Mouse (Mus musculus) kidney, embryonic 15.5 days (tissue): ENCODE data around the gene Swap70. TPM values are rescaled to one million over a fixed set of nuclear protein-coding genes. Genes with fewer than 3 reads are reported as not detected.

Source experiments
- ATAC-seq: fragments of 200-750 bp; cut with Nextera tagmentation; replicated peaks from 2 replicates; pipeline ENCODE4 v1.8.0; 2017; ENCODE audit warnings: moderate TSS enrichment; ENCODE audit not compliant: low FRiP score
- H3K27ac ChIP-seq: fragments of 300-500 bp; sonication (generic); 2 replicates; pipeline ENCODE4 v1.5.1; 2015; ENCODE audit warnings: mild to moderate bottlenecking, inconsistent platforms
- H3K27me3 ChIP-seq: fragments of 300-500 bp; sonication (generic); 2 replicates; pipeline ENCODE4 v1.6.1; 2015; ENCODE audit warnings: inconsistent platforms
- H3K36me3 ChIP-seq: fragments of 300-500 bp; sonication (generic); 2 replicates; pipeline ENCODE4 v1.6.1; 2015; ENCODE audit warnings: inconsistent platforms
- H3K4me1 ChIP-seq: fragments of 300-500 bp; sonication (generic); 2 replicates; pipeline ENCODE4 v1.6.1; 2015; ENCODE audit warnings: inconsistent platforms
- H3K4me2 ChIP-seq: fragments of 300-500 bp; sonication (generic); 2 replicates; pipeline ENCODE4 v1.6.1; 2015; ENCODE audit warnings: moderate library complexity, mild to moderate bottlenecking, inconsistent platforms
- H3K4me3 ChIP-seq: fragments of 300-500 bp; sonication (generic); replicated peaks from 2 replicates; pipeline ENCODE4 v1.5.1; 2015; ENCODE audit warnings: mild to moderate bottlenecking, inconsistent platforms
- H3K9ac ChIP-seq: fragments of 300-500 bp; sonication (generic); 2 replicates; pipeline ENCODE4 v1.6.1; 2015; ENCODE audit warnings: mild to moderate bottlenecking, inconsistent platforms
- H3K9me3 ChIP-seq: fragments of 300-500 bp; sonication (generic); replicated peaks from 2 replicates; pipeline ENCODE4 v1.6.1; 2016; ENCODE audit warnings: inconsistent platforms
- WGBS: fragments of 180-500 bp; shearing (Covaris S2); methylation state at CpG from one replicate; pipeline ENCODE4 v1.1.7; 2015; ENCODE audit warnings: mixed read lengths; 5-methylcytosine and 5-hydroxymethylcytosine counted together
- polyA plus RNA-seq: library from polyadenylated mRNA; unstranded; fragments of >200 nt; fragmentation: Nextera tagmentation; extraction: Ambion mirVana; gene quantifications from 2 replicates; pipeline ENCODE4 v1.2.1, GENCODE M21; 2015

Swap70 gene
- polyA plus RNA-seq, 1 experiment from 2014 or later = 32.8 TPM

GRCm38 (mm10) chr7:110317412-110317811 lies 95.9 kb downstream of the Swap70 start:
- WGBS = 81% methylated on average over 4 of the region's 4 CpGs
- no peaks in the 10 kb centered on the region for H3K9me3 ChIP-seq
- H3K36me3 ChIP-seq = peaks cover 65% of the 10 kb centered on the region
- H3K4me3 ChIP-seq = no peak overlapping the region
- H3K4me2 ChIP-seq = no peak overlapping the region
- 0 out of 2 replicates have a peak overlapping the region, but pooled peaks have one; percentile 2 for H3K27ac ChIP-seq
- H3K27me3 ChIP-seq = no peaks in the 10 kb centered on the region
- no peak overlapping the region for H3K9ac ChIP-seq
- ATAC-seq = no peak
- no peaks in the 10 kb centered on the region for H3K4me1 ChIP-seq

DNA sequence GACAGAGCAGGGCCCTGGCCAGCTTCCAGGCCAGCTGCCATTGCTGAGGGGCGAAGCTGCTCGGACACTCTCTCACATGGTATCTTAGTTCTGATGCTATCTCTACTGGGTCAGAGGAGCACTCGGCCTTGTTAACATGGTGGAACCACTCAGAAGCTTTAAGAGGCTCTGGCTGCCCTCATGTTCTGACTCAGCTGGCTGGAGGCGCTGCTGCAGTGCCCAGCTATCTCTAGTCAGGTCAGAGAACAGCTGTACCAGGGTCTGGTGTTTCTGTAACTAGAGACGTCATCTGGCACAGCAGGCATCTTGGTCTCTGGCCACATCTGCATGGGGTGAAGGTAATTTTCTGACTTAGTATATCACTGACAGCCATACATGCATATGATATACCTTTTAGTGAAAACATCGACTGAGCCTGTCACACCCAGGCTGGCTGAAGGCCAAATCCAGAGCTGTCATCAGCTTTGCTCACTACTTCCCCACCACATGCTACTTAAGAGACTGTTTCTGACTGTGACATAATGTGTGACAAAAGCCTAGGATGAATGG lies 97.5 kb downstream of the Swap70 start:
- H3K27me3 ChIP-seq = no peaks in the 10 kb centered on the region
- no peak for ATAC-seq
- WGBS = 77% methylated on average over 6 of the region's 6 CpGs
- no peaks in the 10 kb centered on the region for H3K9me3 ChIP-seq
- no peak overlapping the region for H3K4me2 ChIP-seq
- H3K4me3 ChIP-seq = no peak overlapping the region
- H3K27ac ChIP-seq = peak overlapping the region; percentile 66
- H3K4me1 ChIP-seq = no peaks in the 10 kb centered on the region
- H3K36me3 ChIP-seq = peaks cover 61% of the 10 kb centered on the region
- H3K9ac ChIP-seq = no peak overlapping the region

DNA sequence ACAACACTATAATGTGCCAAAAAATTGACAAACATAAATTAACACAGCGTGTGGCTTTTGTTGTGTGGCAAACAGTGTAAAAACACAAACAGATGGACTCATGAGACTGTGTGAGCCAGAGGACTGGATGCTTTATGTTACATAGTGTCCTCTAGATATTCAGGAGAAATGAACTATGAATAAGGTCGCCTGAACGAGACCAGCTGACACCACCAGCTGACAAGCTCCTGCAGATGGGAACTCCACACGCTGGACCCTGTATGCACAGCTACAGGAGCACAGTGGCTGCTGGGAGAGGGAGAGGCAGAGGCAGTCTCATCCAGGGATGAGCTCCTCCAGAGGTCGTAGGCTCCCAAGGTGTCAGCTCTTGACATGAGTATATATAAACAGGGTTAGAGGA lies 99.6 kb downstream of the Swap70 start:
- H3K9me3 ChIP-seq = no peaks in the 10 kb centered on the region
- H3K36me3 ChIP-seq = peaks cover 61% of the 10 kb centered on the region
- H3K4me2 ChIP-seq = no peak overlapping the region
- 83% methylated on average over 5 of the region's 5 CpGs for WGBS
- no peak for ATAC-seq
- no peaks in the 10 kb centered on the region for H3K27me3 ChIP-seq
- H3K9ac ChIP-seq = no peak overlapping the region
- no peaks in the 10 kb centered on the region for H3K4me1 ChIP-seq
- H3K27ac ChIP-seq = no peak overlapping the region
- no peak overlapping the region for H3K4me3 ChIP-seq

DNA sequence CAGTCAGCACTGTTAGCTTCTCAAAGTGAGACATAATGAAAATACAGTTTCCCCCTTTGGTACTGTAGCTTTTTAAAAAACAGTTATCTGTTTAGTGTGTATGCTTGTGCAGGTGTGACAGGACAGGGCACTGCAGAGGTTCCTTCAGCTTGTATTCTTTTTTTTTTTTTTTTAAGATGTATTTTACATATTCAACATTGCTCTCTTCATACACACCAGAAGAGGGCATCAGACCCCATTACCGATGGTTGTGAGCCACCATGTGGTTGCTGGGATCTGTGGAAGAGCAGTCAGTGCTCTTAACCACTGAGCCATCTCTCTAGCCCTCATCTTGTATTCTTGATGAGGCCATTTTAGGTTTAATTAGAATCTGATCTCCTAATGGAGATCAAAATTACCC lies 103.3 kb downstream of the Swap70 start:
- Histone ChIP-seq H3K27me3 (no peaks in the 10 kb centered on the region), H3K27ac (no peak overlapping the region), H3K4me2 (no peak overlapping the region), H3K36me3 (peaks cover 84% of the 10 kb centered on the region), H3K4me1 (no peaks in the 10 kb centered on the region), H3K9ac (no peak overlapping the region), H3K4me3 (no peak overlapping the region), H3K9me3 (no peaks in the 10 kb centered on the region)
- no peak for ATAC-seq
- 90% methylated on average over 1 of the region's 1 CpGs for whole genome bisulfite sequencing

GRCm38 (mm10) chr7:110325381-110326110 lies 104.0 kb downstream of the Swap70 start:
- H3K4me3 ChIP-seq = no peak overlapping the region
- no peak overlapping the region for H3K9ac ChIP-seq
- no peak overlapping the region for H3K27ac ChIP-seq
- H3K27me3 ChIP-seq = no peaks in the 10 kb centered on the region
- no peaks in the 10 kb centered on the region for H3K4me1 ChIP-seq
- no peaks in the 10 kb centered on the region for H3K9me3 ChIP-seq
- H3K4me2 ChIP-seq = no peak overlapping the region
- ATAC-seq = no peak
- 90% methylated on average over 5 of the region's 5 CpGs for WGBS
- H3K36me3 ChIP-seq = peaks cover 84% of the 10 kb centered on the region

Other genes with a start within 250 kb of the Swap70 start
- 59.5 and 69.1 TPM in 2 replicates for gene Tmem41b, start 234.8 kb upstream of the Swap70 start, polyA plus RNA-seq
- 53.8 and 54.3 TPM in 2 replicates for gene Ipo7, start 203.4 kb upstream of the Swap70 start, polyA plus RNA-seq
- 19.0 and 21.0 TPM in 2 replicates for gene Zfp143, start 160.5 kb upstream of the Swap70 start, polyA plus RNA-seq
- 25.1 and 26.6 TPM in 2 replicates for gene Wee1, start 99.7 kb upstream of the Swap70 start, polyA plus RNA-seq